Mouse (Mus musculus) embryonic fibroblast, embryonic 13.5 days (primary cell): ENCODE data around the gene Sacs. TPM values are rescaled to one million over a fixed set of nuclear protein-coding genes. Genes with fewer than 3 reads are reported as not detected.

ENCODE experiments used
- H3K27ac ChIP-seq: 2 replicates; pipeline ENCODE4 v1.5.1; 2012; ENCODE audit warnings: low read length, control low read depth, inconsistent platforms; ENCODE audit not compliant: insufficient read depth
- H3K4me1 ChIP-seq: 2 replicates; pipeline ENCODE4 v1.6.1; 2011; ENCODE audit warnings: low read length; ENCODE audit not compliant: control insufficient read depth, insufficient read depth
- H3K4me3 ChIP-seq: 2 replicates; pipeline ENCODE4 v1.5.1; 2011; ENCODE audit warnings: mild to moderate bottlenecking, control low read depth, low read length; ENCODE audit not compliant: insufficient read depth
- CTCF ChIP-seq: IDR thresholded peaks from 2 replicates; pipeline ENCODE4 v1.5.1; 2011; ENCODE audit warnings: mild to moderate bottlenecking, control low read depth, low read length, moderate library complexity, borderline replicate concordance; ENCODE audit not compliant: insufficient read depth
- POLR2A ChIP-seq: IDR thresholded peaks from 2 replicates; pipeline ENCODE4 v1.6.1; 2011; ENCODE audit warnings: low read depth, mild to moderate bottlenecking, control low read depth, low read length, moderate library complexity
- polyA plus RNA-seq: library from polyadenylated mRNA; stranded (reverse); fragments of >200 nt; gene quantifications from 2 replicates; pipeline ENCODE4 v1.2.4, GENCODE M21; 2011; ENCODE audit warnings: low read depth; ENCODE audit not compliant: missing spikeins, insufficient read length

Gene Sacs
- polyA plus RNA-seq, 1 experiment: 18.3 TPM

DNA sequence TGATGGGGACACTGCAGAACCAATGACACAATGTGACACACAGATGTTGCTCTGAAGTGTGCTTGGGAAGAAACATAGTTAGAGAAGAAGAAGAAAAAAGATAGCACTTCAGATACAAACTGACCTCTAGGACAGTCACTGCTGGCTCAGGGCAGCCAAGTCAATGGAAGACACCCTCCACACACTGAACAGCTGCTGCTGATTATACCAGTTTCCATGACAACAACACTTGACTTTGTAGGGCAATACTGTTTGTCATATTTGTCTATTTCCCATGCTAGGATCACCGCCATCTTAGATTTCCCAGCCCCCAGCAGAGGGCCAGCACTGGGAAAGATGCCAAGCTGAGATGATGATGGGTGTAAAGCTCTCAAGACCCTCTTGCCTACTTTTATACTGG lies 22.7 kb downstream of the Sacs start:
- Histone ChIP-seq H3K4me1 (peaks cover 18% of the 10 kb centered on the region), H3K27ac (peak overlapping the region; percentile 84), H3K4me3 (no peak overlapping the region)
- TF ChIP-seq POLR2A (no peak), CTCF (no peak)

DNA sequence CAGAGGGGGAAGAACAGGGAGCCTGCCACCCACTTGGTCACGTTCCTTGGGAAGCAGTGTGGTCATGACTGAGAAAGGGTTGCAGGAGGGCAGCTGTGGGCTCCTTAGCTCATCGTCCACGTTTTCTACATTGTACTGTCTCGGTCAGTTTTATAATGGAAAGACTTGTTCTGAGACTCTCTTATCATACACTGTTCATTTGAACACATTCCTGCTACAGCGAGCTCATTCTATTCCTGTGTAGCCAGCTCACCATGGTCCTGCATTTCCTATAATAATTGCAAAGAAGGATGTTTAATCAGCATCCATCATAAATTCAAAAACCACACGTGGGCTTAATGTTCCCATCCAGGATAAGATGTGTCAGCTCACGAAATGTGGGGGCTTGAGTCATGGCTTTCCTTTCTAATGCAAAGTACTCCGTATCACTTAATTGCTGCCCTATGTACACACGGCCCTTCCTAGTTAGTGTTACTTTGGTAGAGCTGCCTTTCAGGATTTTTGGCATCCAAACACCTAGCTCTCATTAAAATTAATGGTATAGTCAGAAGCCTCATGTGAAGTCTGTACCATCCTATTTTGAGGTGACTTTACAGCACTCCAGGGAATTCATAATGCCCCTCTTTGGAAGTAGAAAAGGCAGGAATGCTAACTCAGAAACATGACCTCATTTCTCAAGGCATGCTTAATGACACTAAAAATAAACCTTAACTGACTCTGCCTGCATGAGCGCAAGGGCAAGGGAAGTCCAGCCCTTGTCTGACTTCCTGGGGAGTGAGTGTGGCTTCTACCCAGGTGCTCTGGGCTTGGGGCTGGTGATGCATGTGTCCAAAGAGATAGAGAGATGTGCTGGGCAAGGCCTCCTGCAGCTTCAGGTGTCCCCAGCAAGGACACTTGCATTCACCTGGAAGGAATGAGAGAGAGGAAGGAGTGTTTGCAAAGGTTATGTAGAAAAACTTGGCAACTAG lies 23.4 kb downstream of the Sacs start:
- H3K4me1 ChIP-seq: peaks cover 18% of the 10 kb centered on the region
- H3K27ac ChIP-seq: peak overlapping the region; percentile 84
- H3K4me3 ChIP-seq: no peak overlapping the region
- TF ChIP-seq POLR2A (no peak), CTCF (no peak)

DNA sequence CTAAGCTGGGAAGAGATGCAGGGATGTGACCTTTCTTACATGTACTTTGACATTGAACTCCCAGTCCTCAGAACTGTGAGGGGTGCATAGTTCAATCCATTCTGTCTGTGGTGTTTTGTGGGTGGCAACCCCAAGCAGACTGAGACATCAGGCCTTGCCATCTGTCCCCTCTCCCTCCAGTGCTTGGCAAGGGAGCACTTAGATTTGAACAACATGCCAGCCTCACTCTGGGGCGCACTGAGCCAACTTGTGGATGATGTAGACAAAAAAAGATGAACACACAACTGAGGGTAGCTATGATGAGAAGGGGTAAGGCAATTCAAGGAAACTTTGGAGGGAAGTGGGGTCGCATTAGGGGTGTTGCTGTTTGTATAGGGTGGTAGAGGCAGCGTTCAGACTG lies 26.2 kb downstream of the Sacs start:
- Histone ChIP-seq H3K27ac (no peak overlapping the region), H3K4me3 (no peak overlapping the region), H3K4me1 (peaks cover 18% of the 10 kb centered on the region)
- no peak for TF ChIP-seq POLR2A
- TF ChIP-seq CTCF: no peak

DNA sequence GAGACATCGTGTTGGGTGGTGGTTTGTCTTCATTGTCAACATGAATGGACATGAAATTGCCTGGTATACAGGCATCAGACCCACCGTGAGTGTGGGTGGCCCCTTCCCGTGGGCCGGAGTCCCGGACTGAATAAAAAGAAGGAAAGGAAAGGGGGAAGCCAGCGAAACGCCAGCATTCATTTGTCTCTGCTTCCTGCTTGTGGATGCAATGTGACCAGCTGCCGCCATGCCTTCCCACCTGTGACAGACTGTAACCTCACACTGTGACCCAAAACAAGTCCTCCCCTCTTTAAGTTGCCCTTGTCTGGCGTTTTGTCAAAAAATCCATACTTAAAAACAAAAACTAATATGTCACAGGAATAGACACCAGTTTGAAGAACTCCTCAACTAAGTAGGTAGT lies 27.7 kb downstream of the Sacs start:
- H3K4me1 ChIP-seq: peaks cover 15% of the 10 kb centered on the region
- no peak for TF ChIP-seq POLR2A
- TF ChIP-seq CTCF: no peak
- no peak overlapping the region for H3K27ac ChIP-seq

DNA sequence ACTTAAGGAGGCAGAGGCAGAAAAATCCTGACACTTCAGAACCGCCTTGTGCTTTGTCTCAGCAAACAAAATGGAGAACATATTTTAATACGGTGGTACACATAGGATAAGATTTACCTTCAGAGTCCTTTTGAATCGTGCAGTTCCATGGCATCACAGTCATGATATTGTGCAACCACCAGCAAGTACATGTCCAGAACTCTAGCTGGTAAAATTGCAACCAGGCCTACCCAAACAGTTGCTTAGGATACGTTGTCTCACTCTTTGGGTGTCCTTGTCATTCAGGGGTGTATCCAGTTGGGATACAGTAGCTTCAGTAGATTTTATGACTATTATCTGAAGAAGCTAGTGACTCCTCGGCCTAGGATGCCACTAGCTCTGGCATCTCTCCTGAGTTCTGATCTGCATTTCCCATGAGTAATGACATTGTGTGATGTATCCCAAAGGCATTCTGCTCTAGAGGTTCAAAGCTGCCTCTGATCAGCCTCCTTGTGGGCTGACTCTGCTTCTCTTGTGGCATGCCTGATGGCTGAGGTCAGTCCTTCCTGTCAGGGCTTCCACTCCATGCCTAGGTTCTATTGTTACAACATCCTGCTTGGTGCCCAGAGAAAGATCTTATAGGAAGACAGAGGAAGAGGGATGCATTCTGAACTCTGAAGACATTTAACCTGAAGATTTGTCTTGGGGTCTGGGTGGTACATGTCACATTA lies 33.2 kb downstream of the Sacs start:
- H3K27ac ChIP-seq: peak overlapping the region; percentile 66; the same call in 1 of the 2 replicates
- H3K4me1 ChIP-seq: peaks cover 6% of the 10 kb centered on the region
- no peak overlapping the region for H3K4me3 ChIP-seq
- TF ChIP-seq POLR2A (no peak), CTCF (no peak)

More for the DNA sequence above, 27.7 kb downstream of the Sacs start:
- no peak overlapping the region for H3K4me3 ChIP-seq

DNA sequence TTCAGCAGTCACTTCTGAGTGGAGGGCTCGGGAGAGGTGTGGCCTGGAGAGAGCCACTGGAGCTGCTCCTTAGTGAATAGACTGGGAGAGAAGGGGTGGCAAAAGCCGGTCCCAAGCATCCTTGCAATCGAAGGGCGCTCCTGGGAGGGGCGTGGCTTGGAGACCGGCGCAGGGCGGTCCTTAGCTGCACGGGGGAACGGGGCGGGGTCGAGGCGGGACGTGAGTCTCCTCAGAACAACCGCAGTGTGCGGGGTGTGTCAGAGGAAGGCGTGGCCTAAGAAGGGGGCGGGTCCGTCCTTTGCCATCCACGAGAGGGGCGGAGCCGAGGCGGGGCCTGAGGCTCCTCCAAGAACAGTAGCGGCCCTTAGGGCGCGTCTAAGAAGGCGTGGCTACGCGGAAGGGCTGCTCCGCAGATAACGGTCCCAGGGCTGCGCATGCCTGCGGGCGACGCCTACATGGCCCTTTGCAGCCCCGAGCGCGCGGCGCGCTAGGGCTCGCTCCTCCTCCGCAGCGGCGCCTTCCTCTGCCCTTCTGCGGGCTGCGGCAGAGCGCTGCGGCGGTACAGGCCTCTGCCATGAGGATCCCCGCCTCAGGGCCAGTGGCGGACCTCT lies 34.4 kb downstream of the Sacs start:
- peak overlapping the region; percentile 66 for H3K4me3 ChIP-seq
- peak overlapping the region; percentile 71 for H3K27ac ChIP-seq
- H3K4me1 ChIP-seq: peaks cover 6% of the 10 kb centered on the region
- TF ChIP-seq POLR2A (peak; percentile 87), CTCF (no peak)

DNA sequence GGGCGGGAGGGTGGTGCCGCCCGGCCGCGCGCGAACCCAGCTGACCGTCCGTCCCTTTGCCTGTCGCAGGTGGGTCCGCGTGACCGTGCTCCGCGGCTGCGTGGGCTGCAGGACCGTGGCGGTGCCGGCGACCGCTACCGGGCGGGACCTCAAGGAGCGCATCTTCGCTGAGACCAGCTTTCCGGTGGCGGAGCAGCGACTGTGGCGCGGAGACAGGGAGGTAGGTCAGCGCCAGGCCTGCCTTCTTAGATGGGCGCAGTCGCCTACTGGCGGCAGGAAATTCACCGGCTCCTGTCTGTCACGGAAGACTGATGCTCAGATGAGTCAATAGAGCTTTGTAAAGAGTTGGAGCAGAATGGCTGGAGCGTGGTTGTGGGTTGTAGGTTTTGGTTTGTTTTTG lies 35.0 kb downstream of the Sacs start:
- H3K4me1 ChIP-seq: peaks cover 6% of the 10 kb centered on the region
- TF ChIP-seq CTCF (no peak), POLR2A (no peak; the same call in 1 of the 2 replicates)
- peak overlapping the region; percentile 71 for H3K27ac ChIP-seq
- H3K4me3 ChIP-seq: peak overlapping the region; percentile 66

DNA sequence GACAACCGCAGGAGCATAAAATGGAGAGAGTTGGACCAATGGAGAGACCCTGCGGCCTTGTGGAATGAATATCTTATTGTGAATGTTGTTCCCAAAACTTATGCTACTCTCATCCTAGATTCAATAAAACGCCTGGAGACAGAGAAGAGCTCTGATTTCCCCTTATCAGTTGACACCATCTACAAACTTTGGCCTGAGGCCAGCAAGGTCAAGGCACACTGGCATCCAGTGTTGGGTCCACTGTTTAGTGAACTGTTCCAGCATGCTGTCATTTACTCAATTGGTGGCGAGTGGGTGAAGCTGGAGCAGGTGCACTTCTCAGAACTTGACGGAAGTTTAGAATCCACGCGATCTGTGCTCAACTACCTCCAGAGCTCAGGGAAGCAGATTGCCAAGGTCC lies 53.6 kb downstream of the Sacs start:
- no peak overlapping the region for H3K27ac ChIP-seq
- no peak for TF ChIP-seq CTCF
- TF ChIP-seq POLR2A: no peak
- no peak overlapping the region for H3K4me3 ChIP-seq
- no peaks in the 10 kb centered on the region for H3K4me1 ChIP-seq

DNA sequence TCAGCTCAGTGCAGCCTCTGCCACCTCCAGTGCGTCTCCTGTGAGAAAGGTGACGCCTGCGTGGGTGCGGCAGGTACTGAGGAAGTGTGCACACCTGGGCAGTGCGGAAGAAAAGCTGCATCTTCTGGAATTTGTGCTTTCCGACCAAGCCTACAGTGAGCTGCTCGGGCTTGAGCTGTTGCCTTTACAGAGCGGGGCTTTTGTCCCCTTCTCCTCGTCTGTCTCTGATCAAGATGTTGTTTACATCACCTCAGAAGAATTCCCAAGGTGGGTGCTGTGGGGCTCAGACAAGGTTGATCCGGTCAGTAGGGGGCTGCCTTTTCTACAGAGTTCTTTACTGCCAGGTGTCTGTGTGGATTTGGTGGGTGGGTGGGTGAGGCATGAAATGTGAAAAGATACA lies 54.1 kb downstream of the Sacs start:
- H3K4me3 ChIP-seq: no peak overlapping the region
- H3K27ac ChIP-seq: no peak overlapping the region
- TF ChIP-seq POLR2A (no peak), CTCF (no peak)

DNA sequence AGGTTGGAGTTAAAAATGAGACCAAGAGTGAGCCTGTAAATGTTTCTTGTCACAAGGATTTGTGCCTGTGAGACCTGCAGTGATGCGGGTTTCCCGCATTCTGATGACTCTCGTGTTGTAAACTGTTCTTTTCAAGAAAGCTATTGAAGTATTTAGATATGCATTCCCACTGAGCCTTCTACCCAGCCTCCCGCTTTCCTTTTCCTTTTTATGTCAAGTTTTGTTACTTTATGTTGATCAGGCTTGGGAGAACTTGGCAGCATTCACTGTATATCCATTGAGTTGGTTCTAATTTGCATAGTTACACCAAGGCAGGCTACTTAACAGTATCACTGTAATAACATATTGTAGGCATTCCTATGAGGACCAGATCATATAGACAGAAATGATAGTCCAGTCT lies 56.2 kb downstream of the Sacs start:
- H3K4me3 ChIP-seq: no peak overlapping the region
- H3K27ac ChIP-seq: no peak overlapping the region
- TF ChIP-seq POLR2A: no peak
- no peak for TF ChIP-seq CTCF
- no peaks in the 10 kb centered on the region for H3K4me1 ChIP-seq

More for the DNA sequence above, 54.1 kb downstream of the Sacs start:
- no peaks in the 10 kb centered on the region for H3K4me1 ChIP-seq
